Mouse (Mus musculus) cerebellum, adult (tissue): ENCODE results near the gene Egr2.

Source experiments
- ATAC-seq: cut with Nextera tagmentation; 2 replicates; pipeline ENCODE4 v1.9.2; 2017; ENCODE audit warnings: mild to moderate bottlenecking, moderate library complexity, mixed read lengths; ENCODE audit not compliant: insufficient number of reproducible peaks, low FRiP score, low TSS enrichment

Egr2 gene

GRCm38 (mm10) chr10:67538106-67538505, 2.8 kb downstream of the Egr2 start:
- no peak for ATAC-seq

- no peak for ATAC-seq
Observed at GRCm38 (mm10) chr10:67538585-67539400, 3.5 kb downstream of the Egr2 start.

GRCm38 (mm10) chr10:67539401-67539730, 4.1 kb downstream of the Egr2 start:
- ATAC-seq = no peak

DNA sequence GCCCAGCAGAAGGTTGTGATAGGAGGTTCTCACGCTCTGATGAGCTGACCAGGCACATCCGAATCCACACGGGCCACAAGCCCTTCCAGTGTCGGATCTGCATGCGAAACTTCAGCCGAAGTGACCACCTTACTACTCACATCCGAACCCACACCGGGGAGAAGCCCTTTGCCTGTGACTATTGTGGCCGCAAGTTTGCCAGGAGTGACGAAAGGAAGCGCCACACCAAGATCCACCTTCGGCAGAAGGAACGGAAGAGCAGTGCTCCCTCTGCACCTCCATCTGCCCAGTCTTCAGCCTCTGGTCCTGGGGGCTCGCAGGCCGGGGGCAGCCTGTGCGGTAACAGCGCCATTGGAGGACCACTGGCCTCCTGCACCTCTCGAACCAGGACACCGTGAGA, 5.3 kb downstream of the Egr2 start:
- no peak for ATAC-seq

GRCm38 (mm10) chr10:67547850-67548260, 12.6 kb downstream of the Egr2 start:
- ATAC-seq = no peak

GRCm38 (mm10) chr10:67548261-67548854, 13.1 kb downstream of the Egr2 start:
- peak; percentile 57 for ATAC-seq

DNA sequence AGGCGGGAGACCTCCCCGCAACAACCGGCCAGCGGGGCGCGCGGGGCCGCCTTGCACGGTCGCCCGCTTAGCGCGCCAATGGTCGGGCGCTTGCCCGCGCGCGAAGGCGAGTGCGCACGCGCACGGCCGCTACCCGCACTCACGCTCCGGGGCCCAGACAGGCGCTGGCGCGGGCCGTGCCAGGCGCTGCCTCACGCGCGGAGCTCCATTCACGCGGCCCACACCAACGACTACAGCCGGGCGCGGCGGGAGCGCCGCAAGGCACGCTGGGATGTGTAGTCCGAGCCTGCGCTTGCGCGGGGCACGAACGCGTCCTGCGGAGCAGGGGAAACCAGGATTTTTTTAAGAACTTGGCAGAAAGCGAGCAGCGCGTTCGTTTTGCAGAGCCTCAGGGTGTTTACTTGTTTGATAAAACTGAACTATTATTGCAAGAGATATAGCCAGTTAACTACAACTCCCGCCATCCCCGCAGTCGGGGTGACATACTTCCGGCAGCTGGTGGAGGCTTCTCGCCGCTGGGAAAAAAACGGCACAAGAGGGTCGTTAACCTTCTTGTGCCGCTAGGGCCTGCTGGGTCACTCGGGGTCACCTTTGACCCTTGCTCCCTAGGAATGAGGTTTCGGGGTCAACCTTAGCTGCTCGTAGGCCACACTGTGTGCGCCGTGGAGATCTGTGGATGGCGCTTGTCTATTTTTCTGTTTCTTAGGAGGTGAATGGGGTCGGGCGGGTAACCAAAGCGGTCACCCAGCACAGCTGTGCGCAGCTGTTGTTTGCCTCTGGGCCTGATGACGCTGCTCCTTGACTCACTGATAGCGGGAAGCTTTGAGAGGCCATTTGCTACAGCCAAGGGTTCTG, 13.8 kb downstream of the Egr2 start, which contains the start of gene Ado:
Gene Ado (minus strand): TSS at position 79 of the 855 bp plus-strand sequence.
- ATAC-seq = peak; percentile 95

- ATAC-seq = no peak
Observed at GRCm38 (mm10) chr10:67558053-67558452, 22.8 kb downstream of the Egr2 start.

DNA sequence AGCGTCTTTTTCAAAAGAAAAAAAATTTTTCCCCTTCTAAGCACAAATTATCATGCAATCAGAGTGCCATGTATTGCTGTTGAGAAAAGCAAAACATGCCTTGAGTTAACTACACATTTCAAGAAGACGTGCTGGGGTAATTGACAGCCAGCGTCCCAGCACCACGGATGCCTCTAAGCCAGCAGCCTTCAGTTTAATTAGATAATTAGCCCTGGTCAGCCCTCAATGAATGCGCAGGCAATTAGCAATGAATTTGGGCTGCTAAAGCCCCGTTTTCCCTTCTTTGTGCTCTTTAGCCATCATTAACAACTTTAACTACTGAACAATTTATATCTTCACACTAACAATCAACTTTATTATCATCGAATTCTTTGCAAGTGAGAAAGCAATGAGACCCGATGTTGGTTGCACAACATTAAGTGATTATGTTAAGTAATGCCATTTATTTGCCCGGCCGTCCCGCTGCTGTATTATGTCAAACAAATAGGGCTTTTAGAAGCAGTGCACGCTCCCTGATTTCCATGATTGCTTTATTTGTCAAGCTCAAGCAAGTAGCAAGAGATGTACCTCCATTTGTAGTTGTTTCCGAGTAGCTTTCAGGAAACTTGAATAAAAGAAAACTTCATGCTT, 24.6 kb downstream of the Egr2 start:
- ATAC-seq = no peak

DNA sequence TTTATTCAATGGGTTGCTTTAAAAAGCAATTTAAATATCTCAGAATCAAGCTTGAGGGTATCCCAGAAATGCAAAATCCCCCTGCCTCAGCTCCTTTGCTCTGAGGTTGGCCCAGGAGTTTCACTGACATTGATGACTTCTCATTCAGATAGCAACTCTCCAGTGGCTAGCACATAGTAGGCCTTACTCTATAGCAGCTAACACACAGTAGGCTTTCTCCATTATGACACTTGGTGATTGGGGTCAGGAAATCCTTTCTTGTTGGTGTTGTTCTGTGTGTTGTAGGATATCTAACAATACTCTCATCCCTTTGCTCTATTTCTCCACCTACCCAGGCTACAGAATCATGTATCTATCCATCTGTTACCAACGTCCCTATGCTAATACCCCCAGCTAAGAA, 25.9 kb downstream of the Egr2 start:
- no peak for ATAC-seq

GRCm38 (mm10) chr10:67564509-67564908, 29.2 kb downstream of the Egr2 start:
- no peak for ATAC-seq

DNA sequence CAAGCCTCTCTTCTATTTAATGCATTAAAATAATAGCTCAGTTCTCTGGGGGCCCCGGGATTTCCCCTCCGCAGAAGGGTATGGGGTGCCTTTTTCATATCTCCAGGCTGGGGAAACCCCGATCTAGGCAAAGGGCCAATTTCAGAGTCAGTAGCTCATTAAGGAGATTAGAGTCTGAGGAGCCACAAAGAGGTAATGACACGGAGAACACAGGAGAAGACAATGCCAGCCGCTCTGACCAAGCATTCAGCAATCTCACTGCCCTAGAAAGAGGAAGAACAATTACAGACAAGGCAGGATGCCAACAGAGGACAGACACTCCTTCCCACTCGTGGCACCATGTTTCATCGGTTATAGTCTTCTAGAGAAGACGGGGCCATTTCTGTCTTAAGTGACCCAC, 30.8 kb downstream of the Egr2 start:
- no peak for ATAC-seq

DNA sequence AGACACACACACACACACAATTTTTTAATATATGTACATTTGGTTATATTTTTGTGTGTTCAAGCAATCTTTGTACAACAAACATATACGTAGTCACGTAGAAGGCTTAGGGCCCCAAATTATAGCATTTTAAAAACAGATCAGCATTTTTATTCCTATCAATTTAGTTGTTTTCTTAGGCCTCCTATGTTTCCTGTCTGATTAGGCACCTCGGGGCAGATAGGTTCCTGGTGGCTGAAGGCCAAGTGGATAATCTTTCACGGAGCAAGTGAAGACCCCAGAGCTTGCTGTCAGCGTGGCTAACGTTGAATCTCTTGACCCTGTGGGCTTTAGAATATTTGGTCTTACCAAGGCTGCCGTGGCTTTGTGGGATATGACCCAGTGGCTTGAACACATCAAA, 34.3 kb downstream of the Egr2 start:
- ATAC-seq = no peak

DNA sequence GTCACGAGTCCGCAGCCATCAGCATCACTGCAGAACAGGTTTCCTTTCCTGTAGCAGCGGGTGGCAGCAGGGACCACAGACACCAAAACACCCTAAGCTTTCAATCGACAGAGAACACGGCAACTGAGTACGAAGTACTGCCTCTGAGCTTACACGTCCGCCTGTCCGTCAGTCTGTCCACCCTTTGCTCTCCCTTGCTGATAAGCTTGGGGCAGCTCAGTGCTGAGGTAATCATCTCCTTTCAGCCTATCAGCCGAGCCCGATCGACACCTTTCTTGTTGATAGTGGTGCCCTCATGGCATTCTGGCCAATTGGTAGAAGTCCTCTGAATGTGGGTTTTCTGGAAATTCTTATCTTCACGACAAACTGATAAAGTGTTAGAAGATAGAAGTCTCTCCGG, 36.2 kb downstream of the Egr2 start:
- no peak for ATAC-seq

DNA sequence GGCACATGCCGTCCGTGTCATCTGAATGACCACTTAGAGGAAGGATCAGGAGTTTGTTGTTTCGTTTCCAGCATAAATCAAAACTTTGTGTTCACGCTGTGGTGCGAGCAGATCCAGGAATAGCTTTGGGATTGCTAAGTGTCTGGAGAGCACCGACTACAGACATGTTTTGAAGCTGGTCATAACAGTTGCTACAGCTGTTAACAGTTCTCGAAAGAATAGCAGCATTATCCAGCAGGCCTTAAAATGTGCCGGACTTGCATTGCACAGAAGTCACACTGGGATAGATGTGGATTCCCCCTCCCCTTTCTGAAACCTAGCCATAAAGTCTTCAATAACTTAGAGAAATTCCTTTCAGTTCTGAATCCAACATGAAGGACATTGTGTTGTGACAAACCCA, 38.0 kb downstream of the Egr2 start:
- no peak for ATAC-seq

DNA sequence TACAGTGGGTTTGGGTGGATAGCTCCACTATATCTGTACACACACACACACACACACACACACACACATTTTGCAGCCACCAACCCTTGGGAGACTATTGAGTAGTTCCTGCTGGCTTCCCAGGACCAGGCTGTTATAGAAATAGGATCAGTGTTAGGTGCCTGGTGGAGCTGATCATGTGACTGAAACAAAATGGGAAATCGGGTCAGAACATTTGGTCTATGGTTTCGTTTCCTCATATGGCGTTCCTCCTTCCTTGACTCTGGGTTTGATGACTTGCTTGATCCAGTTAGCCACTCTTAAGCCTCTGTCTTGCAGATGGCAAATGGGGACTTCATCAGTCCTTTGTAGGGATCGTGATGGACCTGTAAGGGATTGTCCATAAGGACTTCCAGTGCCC, 44.6 kb downstream of the Egr2 start:
- ATAC-seq = no peak

DNA sequence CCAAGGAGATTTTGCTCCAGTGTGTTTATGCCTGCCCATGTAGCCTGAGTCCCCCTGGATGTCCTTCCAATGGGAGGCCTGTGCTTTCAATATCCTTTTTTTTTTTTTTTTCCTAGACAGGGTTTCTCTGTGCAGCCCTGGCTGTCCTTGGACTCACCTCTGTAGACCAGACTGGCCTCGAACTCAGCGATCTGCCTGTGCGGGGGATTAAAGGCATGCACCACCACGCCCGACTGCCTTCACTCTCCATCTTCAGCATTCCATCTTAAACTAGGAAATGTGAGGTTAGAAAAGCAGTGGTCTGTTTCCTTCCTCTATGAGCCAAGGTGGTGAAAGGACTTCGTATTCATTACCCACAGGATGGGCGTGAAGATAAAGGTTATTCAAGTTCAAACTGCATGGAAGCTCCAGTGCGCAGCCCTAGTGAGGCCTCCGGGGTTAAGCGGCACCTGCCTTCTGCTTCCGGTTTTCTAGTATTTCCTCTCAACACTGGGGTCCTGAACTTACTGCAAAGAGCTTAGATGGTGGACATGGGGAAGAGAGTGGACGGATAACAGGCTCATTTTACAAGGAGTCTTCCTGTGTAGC, 46.5 kb downstream of the Egr2 start:
- ATAC-seq = no peak

GRCm38 (mm10) chr10:67585873-67586610, 50.8 kb downstream of the Egr2 start:
- ATAC-seq = no peak
